Mouse (Mus musculus): ENCODE measurements around the gene Macrod2. TPM values are rescaled to one million over a fixed set of nuclear protein-coding genes. Genes with fewer than 3 reads are reported as not detected.

The Macrod2 gene
- polyA plus RNA-seq, 1 experiment, result 3.8 TPM

DNA sequence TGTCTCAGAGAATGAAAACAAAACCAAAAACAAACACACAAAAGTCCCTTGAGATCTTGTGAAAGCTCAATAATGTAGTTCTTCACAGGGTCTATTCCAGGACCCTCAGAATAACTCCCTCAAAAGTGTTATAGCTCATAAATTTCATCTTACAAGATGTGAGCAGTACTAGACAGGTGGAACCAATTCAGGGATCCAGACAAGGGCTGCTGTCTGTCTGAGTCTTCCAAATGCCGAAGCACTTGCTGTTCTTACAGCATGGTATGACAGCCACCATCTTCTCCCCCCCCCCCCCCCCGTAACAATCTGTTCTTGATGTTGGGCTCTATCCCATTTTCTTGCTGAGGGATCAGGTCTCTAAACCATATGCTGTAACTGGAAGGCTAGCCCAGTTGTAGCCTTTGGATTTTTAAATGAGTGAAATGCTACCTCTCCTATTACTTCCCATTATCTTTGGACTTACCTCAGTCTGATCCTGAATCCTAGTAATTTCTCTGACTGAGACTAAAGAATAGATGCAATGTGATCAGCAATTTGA lies 1468.6 kb downstream of the Macrod2 start:
- no peak overlapping the region for H3K27ac ChIP-seq (ENCODE audit: insufficient read depth, low read depth, low read length)
- WGBS, result 72% methylated on average over 2 of the region's 2 CpGs
- no peak overlapping the region for H3K4me3 ChIP-seq (ENCODE audit: low read depth, low read length)
- no peaks in the 10 kb centered on the region for H3K4me1 ChIP-seq (ENCODE audit: control insufficient read depth, insufficient read depth, insufficient read length, low read length)
- H3K27me3 ChIP-seq (ENCODE audit: control insufficient read depth, insufficient read depth, low read length), result no peaks in the 10 kb centered on the region
- no peak for TF ChIP-seq CTCF (IDR thresholded peaks at IDR 0.05; ENCODE audit: extremely low read depth, insufficient read length, insufficient replicate concordance, low read depth, low read length)
- no peak for TF ChIP-seq POLR2A (IDR thresholded peaks at IDR 0.05; ENCODE audit: low read depth, low read length)
- H3K36me3 ChIP-seq (ENCODE audit: control insufficient read depth, insufficient read depth, low read length), result no peaks in the 10 kb centered on the region

DNA sequence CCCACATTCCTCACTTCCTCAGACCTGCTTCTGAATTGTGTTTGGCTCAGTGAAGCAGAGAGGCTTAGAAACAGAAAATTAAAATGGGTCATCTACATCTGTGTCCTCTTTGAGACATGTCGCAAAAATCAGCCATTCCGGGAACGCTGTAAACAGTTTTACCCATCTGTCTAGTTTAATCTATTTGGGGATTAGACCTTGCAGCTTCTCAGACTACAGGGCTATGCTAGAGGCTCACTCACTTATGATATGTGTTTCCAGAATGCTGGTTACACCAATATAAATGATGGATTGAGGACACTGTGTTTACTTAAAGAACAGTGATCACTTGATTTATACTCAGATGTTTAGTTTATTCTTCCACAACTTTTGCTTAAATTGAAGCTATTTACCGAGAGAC lies 1475.8 kb downstream of the Macrod2 start:
- WGBS, result 82% methylated on average over 4 of the region's 4 CpGs

DNA sequence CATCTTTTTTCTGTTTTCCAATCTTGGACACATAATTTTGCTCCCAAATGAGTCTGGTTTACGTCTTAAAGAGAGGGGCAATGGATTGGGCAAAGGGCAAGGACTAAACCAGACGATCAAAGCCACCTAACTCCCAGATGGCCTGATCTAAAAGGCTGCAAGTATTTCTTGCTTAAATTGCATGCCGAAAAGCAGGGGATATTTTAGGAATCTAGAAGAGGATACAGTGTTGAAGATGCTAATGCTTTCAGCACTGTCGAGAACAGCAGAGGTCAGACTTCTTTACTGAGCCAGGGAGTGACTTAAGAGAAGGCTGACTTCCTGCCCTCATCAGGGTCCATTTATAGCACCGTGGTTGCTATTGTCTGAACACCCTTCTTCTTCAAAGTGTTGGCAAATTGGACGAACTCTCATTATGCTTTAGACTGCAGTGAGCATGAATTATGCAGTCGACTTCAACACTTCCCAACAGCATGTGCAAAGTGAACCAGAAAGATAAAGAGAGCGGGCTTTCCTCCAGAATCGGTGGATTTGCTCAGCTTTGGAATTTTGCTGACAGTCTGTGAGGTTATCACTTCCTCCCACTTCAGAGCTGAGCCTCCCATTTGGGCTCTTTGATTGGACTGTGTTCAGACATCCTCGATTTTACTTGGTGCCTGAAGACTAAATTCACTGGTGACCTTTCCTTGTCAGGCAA lies 1481.2 kb downstream of the Macrod2 start:
- no peak for TF ChIP-seq POLR2A (IDR thresholded peaks at IDR 0.05; ENCODE audit: low read depth, low read length)
- TF ChIP-seq CTCF (IDR thresholded peaks at IDR 0.05; ENCODE audit: extremely low read depth, insufficient read length, insufficient replicate concordance, low read depth, low read length), result no peak
- H3K27ac ChIP-seq (ENCODE audit: insufficient read depth, low read depth, low read length), result no peak overlapping the region
- no peaks in the 10 kb centered on the region for H3K36me3 ChIP-seq (ENCODE audit: control insufficient read depth, insufficient read depth, low read length)
- H3K4me1 ChIP-seq (ENCODE audit: control insufficient read depth, insufficient read depth, insufficient read length, low read length), result no peaks in the 10 kb centered on the region
- H3K4me3 ChIP-seq (ENCODE audit: low read depth, low read length), result no peak overlapping the region
- H3K27me3 ChIP-seq (ENCODE audit: control insufficient read depth, insufficient read depth, low read length), result no peaks in the 10 kb centered on the region
- 62% methylated on average over 10 of the region's 10 CpGs for WGBS

More for the DNA sequence above, 1475.8 kb downstream of the Macrod2 start:
- Histone ChIP-seq H3K36me3 (ENCODE audit: control insufficient read depth, insufficient read depth, low read length) (no peaks in the 10 kb centered on the region), H3K4me1 (ENCODE audit: control insufficient read depth, insufficient read depth, insufficient read length, low read length) (no peaks in the 10 kb centered on the region), H3K4me3 (ENCODE audit: low read depth, low read length) (no peak overlapping the region), H3K27me3 (ENCODE audit: control insufficient read depth, insufficient read depth, low read length) (no peaks in the 10 kb centered on the region), H3K27ac (ENCODE audit: insufficient read depth, low read depth, low read length) (no peak overlapping the region)
- TF ChIP-seq CTCF (IDR thresholded peaks at IDR 0.05; ENCODE audit: extremely low read depth, insufficient read length, insufficient replicate concordance, low read depth, low read length), result no peak
- no peak for TF ChIP-seq POLR2A (IDR thresholded peaks at IDR 0.05; ENCODE audit: low read depth, low read length)

- Histone ChIP-seq H3K4me3 (ENCODE audit: low read depth, low read length) (no peak overlapping the region), H3K27me3 (ENCODE audit: control insufficient read depth, insufficient read depth, low read length) (no peaks in the 10 kb centered on the region), H3K4me1 (ENCODE audit: control insufficient read depth, insufficient read depth, insufficient read length, low read length) (no peaks in the 10 kb centered on the region), H3K27ac (ENCODE audit: insufficient read depth, low read depth, low read length) (no peak overlapping the region), H3K36me3 (ENCODE audit: control insufficient read depth, insufficient read depth, low read length) (no peaks in the 10 kb centered on the region)
- TF ChIP-seq CTCF (IDR thresholded peaks at IDR 0.05; ENCODE audit: extremely low read depth, insufficient read length, insufficient replicate concordance, low read depth, low read length) (no peak), POLR2A (IDR thresholded peaks at IDR 0.05; ENCODE audit: low read depth, low read length) (no peak)
- WGBS, result 76% methylated on average over 2 of the region's 2 CpGs
Measured at GRCm38 (mm10) chr2:141876958-141877357, 1481.8 kb downstream of the Macrod2 start.

- H3K36me3 ChIP-seq (ENCODE audit: control insufficient read depth, insufficient read depth, low read length), result no peaks in the 10 kb centered on the region
- 37% methylated on average over 1 of the region's 1 CpGs for WGBS
- no peak for TF ChIP-seq POLR2A (IDR thresholded peaks at IDR 0.05; ENCODE audit: low read depth, low read length)
- no peak for TF ChIP-seq CTCF (IDR thresholded peaks at IDR 0.05; ENCODE audit: extremely low read depth, insufficient read length, insufficient replicate concordance, low read depth, low read length)
- no peaks in the 10 kb centered on the region for H3K4me1 ChIP-seq (ENCODE audit: control insufficient read depth, insufficient read depth, insufficient read length, low read length)
- no peak overlapping the region for H3K27ac ChIP-seq (ENCODE audit: insufficient read depth, low read depth, low read length)
- H3K4me3 ChIP-seq (ENCODE audit: low read depth, low read length), result no peak overlapping the region
- H3K27me3 ChIP-seq (ENCODE audit: control insufficient read depth, insufficient read depth, low read length), result no peaks in the 10 kb centered on the region
Measured at GRCm38 (mm10) chr2:141878473-141878872, 1483.4 kb downstream of the Macrod2 start.

- H3K27me3 ChIP-seq (ENCODE audit: control insufficient read depth, insufficient read depth, low read length), result no peaks in the 10 kb centered on the region
- 79% methylated on average over 9 of the region's 9 CpGs for WGBS
- TF ChIP-seq CTCF (IDR thresholded peaks at IDR 0.05; ENCODE audit: extremely low read depth, insufficient read length, insufficient replicate concordance, low read depth, low read length), result no peak
- TF ChIP-seq POLR2A (IDR thresholded peaks at IDR 0.05; ENCODE audit: low read depth, low read length), result no peak
Measured at GRCm38 (mm10) chr2:141879711-141880110, 1484.6 kb downstream of the Macrod2 start.

DNA sequence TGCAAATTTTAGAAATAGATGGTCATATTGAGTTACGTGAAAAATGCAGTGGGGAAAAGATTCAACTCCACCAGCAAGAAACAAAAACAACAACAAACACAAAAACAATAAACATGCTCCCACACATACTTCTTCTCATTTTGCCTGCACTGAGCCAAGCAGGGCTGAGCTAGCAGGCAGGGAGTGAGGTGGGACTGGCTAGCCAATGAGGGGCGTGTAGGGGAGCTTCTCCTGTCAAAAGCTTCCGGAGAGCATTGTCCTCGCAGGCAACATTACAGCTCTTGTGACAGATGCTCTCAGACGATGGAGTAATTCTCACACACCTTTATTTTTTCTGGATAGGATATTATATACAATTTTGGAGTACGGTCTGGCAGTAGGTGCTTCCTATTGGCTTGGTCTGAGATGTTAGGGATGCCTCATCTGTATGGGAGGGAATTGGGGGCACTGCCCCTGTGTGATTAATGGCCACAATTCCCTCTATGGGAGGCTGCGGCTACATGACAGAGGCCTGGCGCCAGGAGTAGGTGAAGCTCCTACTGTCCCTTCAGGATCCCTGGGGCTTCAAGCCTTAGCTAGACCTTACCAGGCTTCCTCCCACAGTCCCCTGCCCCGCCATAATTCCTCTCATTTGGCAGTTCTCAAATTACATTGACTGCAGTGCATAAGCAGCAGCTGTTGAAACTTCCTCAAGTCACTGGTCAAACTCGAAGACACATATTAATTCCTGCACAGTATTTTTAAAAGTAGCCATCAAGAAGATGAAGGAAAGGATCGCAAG lies 1491.8 kb downstream of the Macrod2 start:
- H3K36me3 ChIP-seq (ENCODE audit: control insufficient read depth, insufficient read depth, low read length), result no peaks in the 10 kb centered on the region
- no peak for TF ChIP-seq POLR2A (IDR thresholded peaks at IDR 0.05; ENCODE audit: low read depth, low read length)
- TF ChIP-seq CTCF (IDR thresholded peaks at IDR 0.05; ENCODE audit: extremely low read depth, insufficient read length, insufficient replicate concordance, low read depth, low read length), result no peak
- H3K4me3 ChIP-seq (ENCODE audit: low read depth, low read length), result no peak overlapping the region
- no peaks in the 10 kb centered on the region for H3K27me3 ChIP-seq (ENCODE audit: control insufficient read depth, insufficient read depth, low read length)
- 73% methylated on average over 11 of the region's 11 CpGs for WGBS
- no peaks in the 10 kb centered on the region for H3K4me1 ChIP-seq (ENCODE audit: control insufficient read depth, insufficient read depth, insufficient read length, low read length)
- no peak overlapping the region for H3K27ac ChIP-seq (ENCODE audit: insufficient read depth, low read depth, low read length)

More at GRCm38 (mm10) chr2:141879711-141880110, 1484.6 kb downstream of the Macrod2 start:
- no peaks in the 10 kb centered on the region for H3K4me1 ChIP-seq (ENCODE audit: control insufficient read depth, insufficient read depth, insufficient read length, low read length)
- H3K4me3 ChIP-seq (ENCODE audit: low read depth, low read length), result no peak overlapping the region
- H3K27ac ChIP-seq (ENCODE audit: insufficient read depth, low read depth, low read length), result no peak overlapping the region
- no peaks in the 10 kb centered on the region for H3K36me3 ChIP-seq (ENCODE audit: control insufficient read depth, insufficient read depth, low read length)
